Mouse (Mus musculus) embryonic fibroblast, embryonic 13.5 days (primary cell): ENCODE results near the gene Nit2.

Source experiments
- CTCF ChIP-seq: IDR thresholded peaks from 2 replicates; pipeline ENCODE4 v1.5.1; 2011; ENCODE audit warnings: mild to moderate bottlenecking, control low read depth, low read length, moderate library complexity, borderline replicate concordance; ENCODE audit not compliant: insufficient read depth
- POLR2A ChIP-seq: IDR thresholded peaks from 2 replicates; pipeline ENCODE4 v1.6.1; 2011; ENCODE audit warnings: low read depth, mild to moderate bottlenecking, control low read depth, low read length, moderate library complexity

DNA sequence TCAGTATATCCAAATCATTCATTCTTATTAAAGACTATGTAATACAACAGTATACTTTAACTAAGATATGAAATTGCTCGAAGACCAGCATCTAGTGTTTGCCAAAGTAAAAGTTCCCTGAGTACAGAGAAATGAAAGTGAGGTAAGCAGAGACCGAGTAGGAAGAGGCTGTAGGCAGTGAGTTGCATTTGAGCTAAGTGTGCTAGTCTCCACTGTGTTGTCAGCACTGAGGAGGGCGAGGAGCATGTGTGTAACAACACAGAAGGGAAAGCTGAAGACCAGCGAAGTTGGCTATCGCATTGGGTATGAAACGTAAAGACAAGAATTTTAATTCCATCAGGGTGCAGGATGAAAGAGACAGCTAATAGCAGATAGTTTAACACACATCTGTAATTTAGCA lies 33.5 kb downstream of the Nit2 start:
- TF ChIP-seq POLR2A (no peak), CTCF (no peak)
